Mouse (Mus musculus): ENCODE measurements at regions not wholly inside any gene's neighbourhood (a gene's known extent, or its start where the extent isn't known, plus 50 kb on each side); places are given as distances from the start of the nearest gene placed in this dataset.
A peak's percentile ranks its signal among the peaks of the same experiment; 100 is the strongest.

DNA sequence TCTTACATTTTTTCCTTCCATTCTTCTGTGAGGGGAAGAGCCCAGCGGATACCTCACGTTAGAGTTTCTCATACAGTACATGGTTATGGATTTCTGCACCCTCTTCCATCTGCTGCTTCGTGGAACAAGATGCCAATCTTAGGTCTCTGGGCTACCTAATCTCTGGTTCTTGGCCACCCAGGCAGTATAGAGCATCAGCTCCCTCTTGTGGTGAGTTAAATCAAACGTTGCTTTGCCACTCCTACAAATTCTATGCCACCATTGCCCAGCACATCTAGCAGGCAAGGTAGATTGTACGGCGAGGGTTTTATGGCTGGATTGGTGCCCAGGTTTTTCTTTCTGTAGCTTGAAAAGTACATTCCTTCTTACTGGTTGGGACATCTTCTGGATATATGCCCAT lies 889.7 kb upstream of the Slc10a2 start:
- no peak for DNase-seq

GRCm38 (mm10) chr8:5965403-5966015 lies 860.4 kb upstream of the Slc10a2 start:
- DNase-seq = no peak

DNA sequence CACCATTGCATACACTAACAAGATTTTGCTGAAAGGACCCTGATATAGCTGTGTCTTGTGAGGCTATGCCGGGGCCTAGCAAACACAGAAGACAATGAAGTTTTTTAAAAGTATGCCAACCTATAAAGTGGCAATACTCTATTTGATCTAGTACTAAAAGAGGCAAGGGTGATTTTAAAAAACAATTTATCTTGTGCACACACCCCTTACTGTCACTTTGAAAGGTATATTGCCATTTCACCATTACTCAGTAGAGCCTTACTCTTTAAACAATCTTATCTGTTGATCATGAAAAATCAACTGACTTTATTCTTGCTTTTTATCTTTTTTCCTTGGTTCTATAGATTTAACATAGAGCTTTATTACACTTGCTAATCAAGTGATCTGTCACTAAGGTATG lies 859.1 kb upstream of the Slc10a2 start:
- no peak for DNase-seq

DNA sequence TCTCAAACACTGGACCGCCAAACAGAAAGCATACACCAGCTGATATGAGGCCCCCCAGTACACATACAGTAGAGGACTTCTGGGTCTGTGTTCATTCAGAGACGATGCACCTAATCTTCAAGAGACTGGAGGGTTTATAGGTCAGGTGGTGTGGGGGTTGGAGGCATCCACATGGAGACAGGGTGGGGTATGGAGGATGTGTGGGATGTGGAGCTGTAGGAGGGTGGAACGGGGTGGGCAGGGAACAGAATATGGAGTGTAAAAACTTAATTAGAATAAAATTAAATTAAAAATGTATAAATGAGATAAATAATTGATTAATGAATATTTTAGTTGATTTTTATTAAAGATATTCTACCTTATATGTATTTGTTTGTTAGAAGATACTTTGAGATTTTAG lies 832.9 kb upstream of the Slc10a2 start:
- DNase-seq = no peak

DNA sequence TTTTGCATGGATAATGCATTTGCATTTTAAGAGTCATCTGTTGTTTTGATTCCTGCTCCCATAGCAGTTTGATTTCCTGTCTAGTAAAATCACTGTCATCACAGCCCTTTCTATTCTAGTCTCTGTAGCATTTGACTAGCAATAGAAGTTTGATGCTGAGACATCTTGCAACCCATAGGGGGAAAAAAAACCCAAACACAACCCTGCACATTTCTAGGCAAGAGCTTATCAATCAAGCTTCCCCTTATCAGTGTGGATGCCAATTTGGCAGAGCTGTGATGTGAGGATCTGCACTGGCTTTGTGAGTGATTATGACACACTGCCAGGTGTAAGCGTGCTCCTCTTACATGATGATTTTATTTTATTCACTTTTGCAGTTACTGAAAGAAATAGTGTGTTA lies 813.0 kb upstream of the Slc10a2 start:
- peak; percentile 4 to 14 for DNase-seq

Data from layer of hippocampus, postnatal 36 days (tissue).